In genomic region chr19:47511294-47511675, GRCm38 (mm10) we compare ENCODE assay signal across 9 mouse cellular contexts. TPM values are rescaled to one million over a fixed set of nuclear protein-coding genes. Genes with fewer than 3 reads are reported as not detected.
A peak's percentile ranks its signal among the peaks of the same experiment; 100 is the strongest.
DNase-seq lines count a peak whose midpoint lies in the region; ATAC-seq and TF ChIP-seq lines count a peak whose summit lies in the region.
"Had no signal": no experiment of that assay in that cellular context is flagged by ENCODE, and none has a peak within 500 bp of the region (broad histone marks: within the 10 kb centered on the region; RNA-seq: fewer than 3 reads in every experiment).

No protein-coding gene starts in this region.

- H3K27me3 ChIP-seq in heart, adult 2 months (ENCODE audit: control insufficient read depth, insufficient read depth, low read length): no peaks in the 10 kb centered on the region
- no peaks in the 10 kb centered on the region for H3K27me3 ChIP-seq in midbrain, embryonic 10.5 days (ENCODE audit: low read depth, poor library complexity, severe bottlenecking)
- no peaks in the 10 kb centered on the region for H3K27me3 ChIP-seq in midbrain, embryonic 11.5 days (ENCODE audit: control insufficient read depth, insufficient read depth, low read length)
- H3K27me3 ChIP-seq in liver, embryonic 15.5 days: no peaks in the 10 kb centered on the region

- peak overlapping the region; percentile 12; the same call in 1 of the 2 replicates for H3K4me3 ChIP-seq in heart, adult 2 months
- H3K4me3 ChIP-seq in midbrain, embryonic 10.5 days: no peak overlapping the region
- no peak overlapping the region for H3K4me3 ChIP-seq in midbrain, embryonic 11.5 days (ENCODE audit: low read depth, low read length)
- H3K4me3 ChIP-seq in liver, embryonic 15.5 days (replicated peaks): no peak overlapping the region

- no peak for TF ChIP-seq EP300 in heart, adult 2 months (IDR thresholded peaks at IDR 0.05; ENCODE audit: insufficient read depth, low read depth, low read length)

- H3K27ac ChIP-seq in heart, adult 2 months: peak overlapping the region; percentile 79
- H3K27ac ChIP-seq in midbrain, embryonic 10.5 days (replicated peaks): peak overlapping the region; percentile 69
- H3K27ac ChIP-seq in midbrain, embryonic 11.5 days (ENCODE audit: low read depth, low read length): no peak overlapping the region; the same call in 1 of the 2 replicates
- peak overlapping the region; percentile 78 for H3K27ac ChIP-seq in liver, embryonic 15.5 days (replicated peaks)

- H3K79me2 ChIP-seq in heart, adult 2 months (replicated peaks; ENCODE audit: control insufficient read depth, insufficient read depth, low read length): no peaks in the 10 kb centered on the region

- H3K36me3 ChIP-seq in heart, adult 2 months (ENCODE audit: control insufficient read depth, insufficient read depth, low read length): no peaks in the 10 kb centered on the region; the same call in 1 of the 2 replicates
- H3K36me3 ChIP-seq in midbrain, embryonic 10.5 days: peaks cover 54% of the 10 kb centered on the region
- peaks cover 3% of the 10 kb centered on the region; the same call in 1 of the 2 replicates for H3K36me3 ChIP-seq in midbrain, embryonic 11.5 days (ENCODE audit: control insufficient read depth, insufficient read depth, low read length)
- H3K36me3 ChIP-seq in liver, embryonic 15.5 days (replicated peaks): no peaks in the 10 kb centered on the region; the same call in 1 of the 2 replicates

- no peak for ATAC-seq in midbrain, embryonic 11.5 days (ENCODE audit: low FRiP score)
- ATAC-seq in liver, embryonic 15.5 days (ENCODE audit: insufficient read depth): no peak

- intact Hi-C loops in heart, adult 2 months (cut with DNase I): no loop called here
- intact Hi-C loops in heart, postnatal 14 days (cut with DNase I): loop anchor here (10.0 kb wide), 1 partner anchor 414 kb away; no protein-coding TSS in a partner anchor

- peaks cover 20% of the 10 kb centered on the region for H3K4me1 ChIP-seq in heart, adult 2 months (ENCODE audit: control insufficient read depth, insufficient read depth, low read length)
- peaks cover 31% of the 10 kb centered on the region for H3K4me1 ChIP-seq in midbrain, embryonic 10.5 days
- H3K4me1 ChIP-seq in midbrain, embryonic 11.5 days (ENCODE audit: control insufficient read depth, insufficient read depth, low read length): peaks cover 7% of the 10 kb centered on the region; the same call in 1 of the 2 replicates
- peaks cover 68% of the 10 kb centered on the region for H3K4me1 ChIP-seq in liver, embryonic 15.5 days (replicated peaks)

- no peaks in the 10 kb centered on the region for H3K9me3 ChIP-seq in midbrain, embryonic 10.5 days (replicated peaks)
- no peaks in the 10 kb centered on the region for H3K9me3 ChIP-seq in midbrain, embryonic 11.5 days (ENCODE audit: control insufficient read depth, low read length)
- H3K9me3 ChIP-seq in liver, embryonic 15.5 days (replicated peaks): no peaks in the 10 kb centered on the region

- no peak for DNase-seq in heart, adult 2 months
- DNase-seq in heart, postnatal 14 days: no peak
- DNase-seq in midbrain, embryonic 10.5 days (ENCODE audit: low spot score): no peak
- DNase-seq in midbrain, embryonic 11.5 days (ENCODE audit: low spot score, missing footprints): no peak
- DNase-seq in cerebellum, adult 11 months: no peak
- DNase-seq in left cerebral cortex, adult 8-10 months (ENCODE audit: low spot score in 2 of 2): no peak
- DNase-seq in layer of hippocampus, adult 8-10 months (ENCODE audit: low spot score in 2 of 2): no peak
- DNase-seq: right cerebral cortex, postnatal 4 days had no signal

- 55% methylated on average over 7 of the region's 7 CpGs for WGBS in heart, adult 2 months
- WGBS in midbrain, embryonic 10.5 days: 81% methylated on average over 7 of the region's 7 CpGs
- 76% methylated on average over 7 of the region's 7 CpGs for WGBS in midbrain, embryonic 11.5 days
- 29% methylated on average over 7 of the region's 7 CpGs for WGBS in liver, embryonic 15.5 days (ENCODE audit: insufficient replicate concordance)

- H3K4me2 ChIP-seq in midbrain, embryonic 11.5 days: no peak overlapping the region
- H3K4me2 ChIP-seq in liver, embryonic 15.5 days: peak overlapping the region; percentile 67

- peak overlapping the region; percentile 4; the same call in 1 of the 2 replicates for H3K9ac ChIP-seq in heart, adult 2 months (ENCODE audit: low read depth, low read length)
- no peak overlapping the region for H3K9ac ChIP-seq in midbrain, embryonic 11.5 days (ENCODE audit: low read length)
- 0 out of 2 replicates have a peak overlapping the region, but pooled peaks have one; percentile 30 for H3K9ac ChIP-seq in liver, embryonic 15.5 days

- no peak for TF ChIP-seq POLR2A in heart, adult 2 months (IDR thresholded peaks at IDR 0.05; ENCODE audit: insufficient read depth, low read depth, low read length)

- TF ChIP-seq CTCF in heart, adult 2 months (IDR thresholded peaks at IDR 0.05): no peak

RNA-seq across cellular contexts. Expression of gene Stn1, which starts 26.0 kb away (rescaled TPM):
- 10 to 100 TPM; 15.8 to 20.0 TPM for total RNA-seq in heart, adult 2 months (2021)
- 15.7 and 16.0 TPM in 2 replicates for polyA plus RNA-seq in heart, adult 2 months (2012; rRNA removed)
- 10 to 100 TPM; 17.3 to 17.8 TPM for total RNA-seq in heart, postnatal 14 days (2021)
- 52.5 and 63.4 TPM in 2 replicates for polyA plus RNA-seq in midbrain, embryonic 10.5 days (2016; fragmentation: Nextera tagmentation; extraction: Ambion mirVana)
- 43.9 and 49.1 TPM in 2 replicates for polyA plus RNA-seq in midbrain, embryonic 11.5 days (2014; fragmentation: Nextera tagmentation; extraction: Ambion mirVana)
- 8.4 and 8.7 TPM in 2 replicates for polyA plus RNA-seq in liver, embryonic 15.5 days (2015; fragmentation: Nextera tagmentation; extraction: Ambion mirVana)
- total RNA-seq in left cerebral cortex, adult 8-10 months (2022): 10 to 100 TPM; 22.5 to 29.1 (median 25.3) TPM
- total RNA-seq in layer of hippocampus, adult 8-10 months (2022): 10 to 100 TPM; 19.9 to 29.8 (median 23.6) TPM

RNA-seq across cellular contexts. Expression of gene Sh3pxd2a, which starts 47.1 kb away (rescaled TPM):
- total RNA-seq in heart, adult 2 months (2021): 10 to 100 TPM; 52.3 to 53.2 TPM
- polyA plus RNA-seq in heart, adult 2 months (2012; rRNA removed): 36.1 and 40.3 TPM in 2 replicates
- total RNA-seq in heart, postnatal 14 days (2021): 10 to 100 TPM; 75.2 to 75.9 TPM
- polyA plus RNA-seq in midbrain, embryonic 10.5 days (2016; fragmentation: Nextera tagmentation; extraction: Ambion mirVana): 1.7 TPM in 2 replicates
- 4.0 and 4.1 TPM in 2 replicates for polyA plus RNA-seq in midbrain, embryonic 11.5 days (2014; fragmentation: Nextera tagmentation; extraction: Ambion mirVana)
- polyA plus RNA-seq in liver, embryonic 15.5 days (2015; fragmentation: Nextera tagmentation; extraction: Ambion mirVana): 0.50 and 0.63 TPM in 2 replicates
- total RNA-seq in left cerebral cortex, adult 8-10 months (2022): 10 to 100 TPM; 29.9 to 33.2 (median 31.8) TPM
- total RNA-seq in layer of hippocampus, adult 8-10 months (2022): 10 to 100 TPM; 31.8 to 34.5 (median 32.9) TPM
